Mouse (Mus musculus): ENCODE results near the gene Sult2b1. TPM values are rescaled to one million over a fixed set of nuclear protein-coding genes. Genes with fewer than 3 reads are reported as not detected.
A peak's percentile ranks its signal among the peaks of the same experiment; 100 is the strongest.

Sult2b1 gene
- polyA plus RNA-seq, 1 experiment: 0.87 TPM

- peak overlapping the region; percentile 44 for H3K4me3 ChIP-seq (ENCODE audit: insufficient read depth, low read depth, low read length)
- 0 out of 2 replicates have a peak, but pooled peaks cover 2% of the 10 kb centered on the region for H3K4me1 ChIP-seq (ENCODE audit: control insufficient read depth, insufficient read depth, insufficient read length, low read length)
- H3K27ac ChIP-seq (replicated peaks; ENCODE audit: low read depth, low read length): no peak overlapping the region
Observed at GRCm38 (mm10) chr7:45700301-45701015, 84.0 kb downstream of the Sult2b1 start.

DNA sequence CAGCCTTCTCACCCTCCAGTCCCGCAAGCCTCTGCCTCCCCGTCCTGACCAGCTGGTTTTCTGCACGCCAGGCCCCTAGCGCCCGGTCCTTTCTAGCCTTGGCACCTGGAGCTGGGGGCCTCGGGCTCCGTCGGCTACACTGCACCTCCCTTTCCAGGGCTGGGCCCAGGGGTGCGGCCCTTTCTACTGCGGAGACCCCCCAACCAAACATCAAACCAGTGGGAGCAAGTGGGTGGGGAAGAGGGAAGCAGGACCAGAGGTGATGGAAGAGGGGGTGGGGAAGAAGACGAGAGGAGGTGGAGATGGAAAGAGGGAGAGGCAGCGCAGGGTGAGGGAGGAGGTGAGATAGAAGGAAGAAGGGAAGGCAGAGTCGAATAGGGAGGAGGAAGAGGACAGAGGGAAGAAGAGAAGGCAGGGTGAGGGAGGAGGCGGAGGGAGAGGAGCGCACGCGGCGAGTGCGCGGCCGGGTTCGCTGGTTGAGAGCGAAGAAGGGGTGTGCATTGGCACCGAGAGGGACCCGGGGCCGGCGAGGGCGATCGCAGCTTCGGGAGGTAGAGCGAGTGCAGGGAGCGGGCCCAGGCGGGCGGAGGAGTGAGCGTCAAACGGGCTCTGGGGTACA is 84.8 kb downstream of the Sult2b1 start, which contains the start of gene Car11:
Gene Car11, plus strand, starts transcription at position 321 of the 619 bp plus-strand sequence.
- 0 out of 2 replicates have a peak, but pooled peaks cover 2% of the 10 kb centered on the region for H3K4me1 ChIP-seq (ENCODE audit: control insufficient read depth, insufficient read depth, insufficient read length, low read length)
- no peak within 1 kb of the TSS for H3K27ac ChIP-seq (replicated peaks; ENCODE audit: low read depth, low read length)
- H3K4me3 ChIP-seq (ENCODE audit: insufficient read depth, low read depth, low read length): peak within 1 kb of the TSS; percentile 44

DNA sequence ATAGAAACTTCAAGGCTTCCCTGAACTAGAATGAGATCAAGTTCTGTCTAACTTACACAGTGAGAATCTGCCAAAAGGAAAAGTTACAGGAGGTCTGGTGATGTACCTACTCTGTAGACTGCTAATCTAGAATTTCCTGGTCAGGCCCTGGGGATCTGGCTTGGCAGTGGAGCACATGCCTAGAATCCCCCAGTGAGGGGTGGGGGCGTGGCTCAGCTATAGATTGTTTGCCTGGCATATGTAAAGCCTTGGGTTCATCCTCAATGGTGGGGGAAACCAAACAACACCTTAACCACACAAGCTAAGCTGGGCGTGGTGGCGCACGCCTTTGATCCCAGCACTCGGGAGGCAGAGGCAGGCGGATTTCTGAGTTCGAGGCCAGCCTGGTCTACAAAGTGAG is 86.6 kb downstream of the Sult2b1 start:
- H3K27ac ChIP-seq (replicated peaks; ENCODE audit: low read depth, low read length): no peak overlapping the region
- H3K4me1 ChIP-seq (ENCODE audit: control insufficient read depth, insufficient read depth, insufficient read length, low read length): no peaks in the 10 kb centered on the region
- H3K4me3 ChIP-seq (ENCODE audit: insufficient read depth, low read depth, low read length): no peak overlapping the region

DNA sequence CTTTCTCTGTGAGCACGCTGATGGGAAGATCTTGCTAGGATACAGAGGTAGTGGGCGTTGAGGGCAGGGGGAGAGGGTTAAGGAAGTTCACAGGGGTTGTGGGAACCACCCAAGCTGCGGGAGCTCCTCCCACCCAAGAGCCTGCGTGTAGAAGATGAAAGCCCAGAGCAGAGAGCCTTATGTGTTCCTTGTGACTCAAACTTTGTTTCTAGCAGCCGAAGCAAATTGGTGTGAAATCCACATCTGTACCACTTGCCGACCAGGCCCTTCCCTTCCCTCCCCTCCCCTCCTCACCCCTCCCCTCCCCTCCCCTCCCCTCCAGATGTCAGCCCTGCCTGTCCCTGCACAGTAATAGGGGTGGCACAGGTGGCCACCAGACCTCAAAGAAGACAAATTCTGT is 89.4 kb downstream of the Sult2b1 start:
- H3K4me3 ChIP-seq (ENCODE audit: insufficient read depth, low read depth, low read length): no peak overlapping the region
- H3K27ac ChIP-seq (replicated peaks; ENCODE audit: low read depth, low read length): no peak overlapping the region

DNA sequence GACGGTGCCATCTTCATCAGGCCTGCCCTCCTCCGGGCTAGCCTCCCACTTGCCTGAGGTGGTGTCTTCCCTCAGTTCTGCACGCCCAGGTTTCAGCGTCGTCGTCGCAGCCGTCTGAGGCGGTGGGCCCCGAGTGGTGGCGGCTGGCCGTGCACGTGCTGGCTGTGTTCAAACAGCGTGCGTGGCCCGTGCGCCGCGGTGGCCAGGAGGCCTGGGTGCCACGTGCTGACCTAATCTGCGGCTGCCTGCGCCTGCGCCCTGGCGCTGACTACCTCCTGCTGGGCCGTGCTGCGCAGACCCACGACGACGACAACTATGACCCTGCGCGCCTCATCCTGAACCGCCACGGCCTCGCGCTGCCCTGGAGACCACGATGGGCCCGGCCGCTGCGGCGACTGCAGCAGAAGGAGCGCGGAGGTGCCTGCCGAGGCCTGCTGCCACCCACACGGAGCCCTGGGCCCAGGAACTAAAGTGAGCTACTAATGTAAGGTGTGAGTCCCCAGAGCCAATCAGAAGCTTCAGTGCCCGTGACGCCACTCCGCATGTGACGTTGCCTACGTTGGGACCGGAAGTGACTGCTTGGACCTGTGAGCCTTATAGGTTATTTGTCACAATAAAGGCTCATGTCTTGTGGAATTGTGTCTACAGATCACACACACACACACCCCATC is 90.4 kb downstream of the Sult2b1 start, which contains the start of gene Sec1:
Gene Sec1, minus strand, starts transcription at position 482 of the 671 bp plus-strand sequence.
- Histone ChIP-seq H3K4me3 (ENCODE audit: insufficient read depth, low read depth, low read length) (no peak within 1 kb of the TSS), H3K27ac (replicated peaks; ENCODE audit: low read depth, low read length) (no peak within 1 kb of the TSS), H3K4me1 (ENCODE audit: control insufficient read depth, insufficient read depth, insufficient read length, low read length) (no peaks in the 10 kb centered on the region)

More for the DNA sequence above, 89.4 kb downstream of the Sult2b1 start:
- H3K4me1 ChIP-seq (ENCODE audit: control insufficient read depth, insufficient read depth, insufficient read length, low read length): no peaks in the 10 kb centered on the region

DNA sequence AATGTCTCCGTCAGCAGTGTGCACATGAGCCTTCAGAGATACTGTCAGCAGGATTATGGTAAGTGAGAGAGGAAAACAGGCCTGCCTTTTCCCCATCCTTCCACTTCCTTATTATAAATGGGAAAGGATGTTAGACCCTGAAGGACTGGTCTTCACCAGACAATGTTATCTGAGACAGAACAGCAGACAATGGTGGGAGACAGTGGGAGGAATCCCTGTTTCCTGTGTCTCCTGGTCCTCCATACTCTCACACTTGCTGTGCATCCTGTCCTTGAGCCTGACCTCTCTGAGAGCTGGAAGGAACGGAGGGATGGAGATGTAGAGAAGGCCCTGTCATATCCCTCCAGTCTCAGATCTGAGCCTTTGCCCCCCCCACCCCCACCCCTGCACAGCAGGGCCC is 92.1 kb downstream of the Sult2b1 start:
- Histone ChIP-seq H3K27ac (replicated peaks; ENCODE audit: low read depth, low read length) (no peak overlapping the region), H3K4me3 (ENCODE audit: insufficient read depth, low read depth, low read length) (no peak overlapping the region), H3K4me1 (ENCODE audit: control insufficient read depth, insufficient read depth, insufficient read length, low read length) (no peaks in the 10 kb centered on the region)

DNA sequence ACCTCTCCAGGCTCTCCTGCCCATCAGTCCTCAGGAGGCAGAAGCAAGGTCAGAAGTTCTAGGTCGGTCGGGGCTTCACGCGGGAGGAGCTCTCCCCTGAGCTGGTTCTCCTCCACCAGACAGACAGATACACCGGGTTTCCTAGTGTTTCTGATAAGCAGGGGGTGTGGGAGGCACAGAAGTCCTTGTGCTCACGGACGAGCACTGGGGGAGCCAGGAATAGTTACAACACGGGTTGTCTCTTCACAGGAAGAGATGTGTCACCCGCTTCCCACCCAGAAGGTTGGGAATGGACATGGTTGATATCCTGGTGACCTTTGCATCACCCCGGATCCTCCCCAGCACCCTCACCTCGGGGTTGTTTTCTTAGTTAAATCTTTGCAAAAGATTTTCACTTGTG is 94.7 kb downstream of the Sult2b1 start:
- Histone ChIP-seq H3K27ac (replicated peaks; ENCODE audit: low read depth, low read length) (no peak overlapping the region), H3K4me1 (ENCODE audit: control insufficient read depth, insufficient read depth, insufficient read length, low read length) (no peaks in the 10 kb centered on the region), H3K4me3 (ENCODE audit: insufficient read depth, low read depth, low read length) (no peak overlapping the region)

DNA sequence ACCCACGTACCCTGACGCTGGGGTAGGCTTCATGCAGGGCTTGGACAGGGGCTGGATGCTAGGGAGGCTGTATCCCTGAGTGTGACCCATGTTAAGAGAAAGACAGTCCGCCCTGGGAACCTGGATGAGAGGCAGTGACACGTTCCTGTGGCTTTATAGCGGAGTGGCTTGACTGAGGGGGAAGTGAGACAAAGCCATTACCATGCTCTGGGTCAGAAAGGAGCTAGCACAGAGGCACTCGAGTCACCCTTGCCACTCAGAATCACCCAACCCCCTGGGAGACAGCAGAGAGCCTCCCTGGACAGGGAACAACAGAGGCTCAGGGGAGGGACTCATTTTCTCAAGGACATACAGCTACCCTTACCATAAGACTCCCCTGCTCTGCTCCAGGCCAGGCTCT is 95.4 kb downstream of the Sult2b1 start:
- H3K4me1 ChIP-seq (ENCODE audit: control insufficient read depth, insufficient read depth, insufficient read length, low read length): no peaks in the 10 kb centered on the region
- no peak overlapping the region for H3K27ac ChIP-seq (replicated peaks; ENCODE audit: low read depth, low read length)
- no peak overlapping the region for H3K4me3 ChIP-seq (ENCODE audit: insufficient read depth, low read depth, low read length)

DNA sequence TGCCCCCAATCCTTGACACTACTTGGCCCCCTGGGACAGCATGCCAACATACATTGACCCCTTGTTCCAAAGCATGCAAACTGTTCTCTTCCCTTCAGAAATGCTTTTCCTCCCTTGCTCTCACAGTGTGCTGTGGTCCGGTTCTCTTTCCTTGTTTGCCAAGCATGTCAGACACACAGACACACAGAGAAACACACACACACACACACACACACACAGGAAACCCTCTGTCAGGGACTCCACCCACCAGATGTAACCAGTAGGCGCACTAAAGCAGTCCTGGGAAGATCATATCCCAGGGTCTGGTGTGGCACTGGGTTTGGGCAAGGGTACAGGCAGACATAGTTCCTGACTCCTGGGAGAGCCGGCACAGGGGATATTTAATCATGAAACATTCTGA is 97.6 kb downstream of the Sult2b1 start:
- no peak overlapping the region for H3K27ac ChIP-seq (replicated peaks; ENCODE audit: low read depth, low read length)
- peaks cover 5% of the 10 kb centered on the region; the same call in 1 of the 2 replicates for H3K4me1 ChIP-seq (ENCODE audit: control insufficient read depth, insufficient read depth, insufficient read length, low read length)

GRCm38 (mm10) chr7:45685811-45686210 is 98.7 kb downstream of the Sult2b1 start:
- Histone ChIP-seq H3K4me3 (ENCODE audit: insufficient read depth, low read depth, low read length) (no peak overlapping the region), H3K4me1 (ENCODE audit: control insufficient read depth, insufficient read depth, insufficient read length, low read length) (peaks cover 12% of the 10 kb centered on the region), H3K27ac (replicated peaks; ENCODE audit: low read depth, low read length) (no peak overlapping the region)

More for the DNA sequence above, 97.6 kb downstream of the Sult2b1 start:
- H3K4me3 ChIP-seq (ENCODE audit: insufficient read depth, low read depth, low read length): no peak overlapping the region

GRCm38 (mm10) chr7:45683396-45684050 is 100.9 kb downstream of the Sult2b1 start, which contains the start of gene Ntn5:
Ntn5 (plus strand) TSS chr7:45684022.
- Histone ChIP-seq H3K4me1 (ENCODE audit: control insufficient read depth, insufficient read depth, insufficient read length, low read length) (peaks cover 24% of the 10 kb centered on the region), H3K27ac (replicated peaks; ENCODE audit: low read depth, low read length) (no peak within 1 kb of the TSS), H3K4me3 (ENCODE audit: insufficient read depth, low read depth, low read length) (no peak within 1 kb of the TSS)

- peak overlapping the region; percentile 32 for H3K4me3 ChIP-seq (ENCODE audit: insufficient read depth, low read depth, low read length)
- peak overlapping the region; percentile 72 for H3K27ac ChIP-seq (replicated peaks; ENCODE audit: low read depth, low read length)
- peaks cover 24% of the 10 kb centered on the region for H3K4me1 ChIP-seq (ENCODE audit: control insufficient read depth, insufficient read depth, insufficient read length, low read length)
Observed at GRCm38 (mm10) chr7:45682144-45683126, 102.0 kb downstream of the Sult2b1 start.

GRCm38 (mm10) chr7:45681046-45681736 is 103.3 kb downstream of the Sult2b1 start:
- Histone ChIP-seq H3K4me3 (ENCODE audit: insufficient read depth, low read depth, low read length) (no peak overlapping the region), H3K27ac (replicated peaks; ENCODE audit: low read depth, low read length) (peak overlapping the region; percentile 94), H3K4me1 (ENCODE audit: control insufficient read depth, insufficient read depth, insufficient read length, low read length) (peaks cover 24% of the 10 kb centered on the region)

Measured in brown adipose tissue, adult 24 weeks (tissue).